Mouse (Mus musculus): ENCODE results near the gene Hpn.

The Hpn gene

DNA sequence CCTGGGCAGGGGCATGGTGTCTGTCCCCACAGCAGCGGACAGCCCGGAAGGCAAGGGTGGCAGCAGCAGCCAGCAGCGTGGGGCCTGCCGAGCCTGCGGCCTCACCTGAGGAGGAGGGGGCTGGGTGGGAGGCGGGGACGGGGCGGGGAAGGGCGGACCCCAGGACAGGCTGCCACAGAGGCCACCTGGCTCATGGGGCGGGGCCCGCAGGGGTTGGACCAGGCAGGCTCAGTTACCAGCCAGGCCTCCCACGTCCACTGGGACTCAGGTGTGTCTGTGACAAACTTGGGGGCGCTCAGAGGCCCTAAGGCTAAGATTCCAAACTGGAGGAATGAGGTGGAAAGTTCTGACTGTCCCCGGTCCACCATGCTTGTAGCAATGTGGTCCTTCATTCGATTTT is at the start of gene Hpn:
Gene Hpn, minus strand, starts transcription at position 109 of the 400 bp plus-strand sequence.
- DNase-seq (ENCODE audit: low spot score) = no peak

DNA sequence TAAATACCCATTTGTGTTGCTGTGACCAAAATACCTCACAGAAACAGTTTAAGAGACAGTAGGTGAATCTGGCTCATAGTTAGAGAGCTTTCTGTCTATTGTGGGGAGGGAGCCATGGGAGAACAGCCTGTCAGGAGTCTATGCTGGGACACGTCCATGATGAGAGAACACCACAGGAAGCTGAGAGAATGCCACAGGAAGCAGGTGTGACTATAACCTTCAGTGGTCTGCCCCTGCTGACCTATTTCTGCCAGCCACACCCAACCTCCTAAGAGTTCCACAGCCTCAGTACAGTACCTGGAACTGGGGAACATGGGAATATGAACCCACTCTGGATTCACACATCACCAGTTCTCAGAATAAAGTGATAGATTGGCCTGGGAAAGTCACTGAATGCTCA is 49.7 kb upstream of the Hpn start:
- DNase-seq (ENCODE audit: low spot score) = no peak

DNA sequence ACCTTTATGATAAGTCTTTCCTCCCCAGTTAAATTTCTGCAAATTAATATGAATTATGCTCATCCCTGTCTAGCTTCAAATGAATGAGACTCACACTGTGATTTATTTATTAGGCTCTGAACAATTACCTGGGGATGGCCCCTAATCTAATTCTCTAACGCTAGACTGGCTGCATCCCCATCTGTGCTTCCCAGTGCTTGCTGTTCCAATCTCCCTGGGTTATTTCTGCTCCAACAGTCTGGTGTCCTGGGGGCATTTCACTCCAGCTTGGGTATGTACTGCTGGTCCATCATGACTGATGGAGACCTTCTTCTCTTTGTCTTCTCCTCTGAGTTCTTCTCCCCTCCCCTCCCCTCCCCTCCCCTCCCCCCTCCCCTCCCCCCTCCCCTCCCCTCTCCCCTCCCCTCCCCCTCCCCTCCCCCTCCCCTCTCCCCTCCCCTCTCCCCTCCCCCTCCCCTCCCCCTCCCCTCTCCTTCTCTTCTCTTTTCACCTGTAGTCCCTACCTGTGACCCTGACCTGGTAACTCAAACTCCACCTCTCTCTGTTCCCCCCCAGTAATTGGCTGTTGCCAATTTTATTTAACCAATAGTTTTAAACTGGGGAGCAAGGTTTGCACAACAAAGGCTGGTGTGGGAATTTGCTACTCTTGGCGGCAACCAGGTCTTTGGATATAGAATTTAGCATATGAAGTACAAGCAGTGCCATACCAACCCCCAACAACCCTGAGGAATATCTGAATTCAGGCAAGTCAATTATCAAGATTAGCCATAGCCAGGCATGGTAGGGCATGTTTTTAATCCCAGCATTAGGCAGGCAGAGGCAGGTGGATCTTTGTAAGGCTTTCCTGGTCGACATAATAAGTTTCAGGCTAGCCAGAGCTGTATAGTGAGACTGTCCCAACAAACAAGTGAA is 48.8 kb upstream of the Hpn start:
- DNase-seq (ENCODE audit: low spot score) = no peak

DNA sequence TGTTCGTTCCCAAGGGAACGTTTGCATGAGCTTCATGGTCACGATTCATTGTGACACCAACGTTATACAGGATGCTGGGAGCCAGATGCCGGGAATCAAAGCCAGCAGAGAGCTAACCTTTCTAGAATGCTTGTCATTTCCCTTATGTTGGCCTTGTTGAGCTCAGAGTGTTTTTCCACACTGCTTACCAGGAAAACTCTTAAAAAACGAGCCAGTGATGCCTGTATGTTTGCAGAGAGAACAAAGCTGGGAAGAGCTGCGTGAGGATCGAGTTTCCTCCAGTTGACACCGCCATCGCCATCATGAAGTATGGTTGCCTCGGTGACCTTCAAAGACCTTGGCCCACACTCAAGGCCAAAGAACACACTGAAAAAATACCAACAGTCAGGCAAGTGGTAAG is 47.2 kb upstream of the Hpn start:
- DNase-seq (ENCODE audit: low spot score) = no peak

DNA sequence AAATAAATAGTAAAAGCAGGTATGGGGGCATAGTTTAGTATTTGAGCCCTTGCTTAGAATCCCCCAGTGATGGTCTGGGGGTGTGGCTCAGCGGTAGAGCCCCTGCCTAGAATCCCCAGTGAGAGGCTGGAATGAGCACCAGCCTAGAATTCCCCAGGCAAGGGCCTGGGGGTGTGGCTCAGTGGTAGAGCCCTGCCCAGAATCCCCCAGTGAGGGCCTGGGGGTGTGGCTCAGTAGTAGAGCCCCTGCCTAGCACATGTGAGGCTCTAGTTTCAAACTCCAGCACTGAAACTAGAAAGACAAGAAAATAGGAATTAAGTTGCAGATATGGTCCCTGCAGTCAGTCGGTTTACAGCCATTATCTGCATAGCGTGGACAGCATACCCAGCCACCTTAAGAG is 46.7 kb upstream of the Hpn start:
- DNase-seq (ENCODE audit: low spot score) = no peak

DNA sequence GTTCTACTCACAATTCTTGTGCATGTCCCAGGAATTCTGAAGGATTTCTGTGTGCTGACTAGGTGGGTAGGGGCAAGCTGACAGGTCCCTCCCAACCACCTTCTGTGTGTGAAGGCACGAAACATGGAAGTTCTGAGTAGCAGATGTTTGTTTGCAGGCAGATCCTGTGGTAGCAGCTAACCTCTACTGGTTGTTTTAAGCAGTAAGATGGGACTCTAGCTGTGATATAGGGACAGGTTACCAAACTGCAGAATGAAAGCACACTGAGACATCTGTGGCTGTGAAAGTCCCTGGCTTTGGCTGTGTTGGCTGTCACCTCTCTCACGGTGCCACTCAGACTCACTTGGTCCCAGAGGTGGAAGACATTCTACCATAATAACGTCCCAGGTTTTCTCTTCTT is 46.2 kb upstream of the Hpn start:
- no peak for DNase-seq (ENCODE audit: low spot score)

DNA sequence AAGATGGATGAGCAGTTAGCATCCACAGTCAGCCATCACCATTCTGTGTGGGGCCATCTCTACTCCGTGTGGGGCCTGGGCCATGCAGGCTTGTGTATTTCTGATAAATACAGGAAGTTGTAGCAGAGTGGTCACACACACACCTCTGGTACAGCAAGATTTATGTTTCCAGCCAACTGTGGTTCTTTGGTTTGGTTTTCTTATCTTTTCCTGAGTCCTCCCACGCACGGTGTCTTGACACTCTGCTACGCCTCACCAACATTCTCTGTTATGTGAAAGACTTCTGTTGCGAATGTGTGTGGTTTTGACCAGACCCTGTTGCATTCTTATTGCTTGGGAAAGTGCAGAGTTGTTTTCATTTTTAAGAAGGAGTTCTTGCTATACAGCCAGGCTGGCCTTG is 45.7 kb upstream of the Hpn start:
- no peak for DNase-seq (ENCODE audit: low spot score)

DNA sequence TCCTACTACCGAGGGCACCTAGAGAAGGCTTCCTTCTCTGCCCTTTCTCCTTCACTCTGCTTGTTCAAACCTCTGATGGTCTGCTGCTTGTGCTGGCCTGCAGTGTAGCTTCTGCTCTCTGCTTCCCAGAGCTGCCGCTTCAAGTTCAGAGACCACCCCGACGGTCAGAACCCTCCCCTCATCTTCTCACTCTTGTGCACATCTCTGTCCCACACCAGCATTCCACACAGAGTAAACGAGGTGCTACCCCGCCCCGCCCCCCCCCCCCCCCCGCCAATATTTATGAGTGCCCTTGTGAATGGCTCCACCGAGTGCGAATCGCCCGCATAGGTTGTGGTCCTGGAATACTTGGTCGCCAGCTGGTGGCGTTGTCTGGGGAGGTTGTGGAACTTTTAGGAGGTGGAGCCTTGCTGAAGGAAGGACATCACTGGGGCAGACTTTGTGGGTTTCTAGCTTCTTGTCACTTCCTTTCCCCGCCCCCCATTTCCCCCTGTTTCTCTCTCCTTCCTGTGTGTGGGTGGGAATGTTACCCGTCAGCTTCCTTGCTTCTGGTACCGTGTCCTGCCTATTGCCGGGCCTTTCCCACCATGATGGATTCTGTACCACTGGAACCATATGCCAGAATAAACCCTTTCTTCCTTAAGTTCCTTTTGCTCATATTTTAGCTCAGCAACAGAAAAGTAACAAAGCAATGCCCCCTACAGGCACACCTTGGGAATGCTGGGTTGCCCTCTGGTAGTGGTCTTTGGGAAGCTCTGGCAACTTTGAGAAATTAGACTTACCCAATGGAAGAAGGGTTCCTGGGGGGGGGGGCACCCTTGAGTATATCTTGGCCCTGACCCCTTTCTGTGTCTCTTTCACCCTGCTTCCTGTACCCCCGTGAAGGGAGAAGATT is 41.2 kb upstream of the Hpn start:
- DNase-seq (ENCODE audit: low spot score) = peak; percentile 39

DNA sequence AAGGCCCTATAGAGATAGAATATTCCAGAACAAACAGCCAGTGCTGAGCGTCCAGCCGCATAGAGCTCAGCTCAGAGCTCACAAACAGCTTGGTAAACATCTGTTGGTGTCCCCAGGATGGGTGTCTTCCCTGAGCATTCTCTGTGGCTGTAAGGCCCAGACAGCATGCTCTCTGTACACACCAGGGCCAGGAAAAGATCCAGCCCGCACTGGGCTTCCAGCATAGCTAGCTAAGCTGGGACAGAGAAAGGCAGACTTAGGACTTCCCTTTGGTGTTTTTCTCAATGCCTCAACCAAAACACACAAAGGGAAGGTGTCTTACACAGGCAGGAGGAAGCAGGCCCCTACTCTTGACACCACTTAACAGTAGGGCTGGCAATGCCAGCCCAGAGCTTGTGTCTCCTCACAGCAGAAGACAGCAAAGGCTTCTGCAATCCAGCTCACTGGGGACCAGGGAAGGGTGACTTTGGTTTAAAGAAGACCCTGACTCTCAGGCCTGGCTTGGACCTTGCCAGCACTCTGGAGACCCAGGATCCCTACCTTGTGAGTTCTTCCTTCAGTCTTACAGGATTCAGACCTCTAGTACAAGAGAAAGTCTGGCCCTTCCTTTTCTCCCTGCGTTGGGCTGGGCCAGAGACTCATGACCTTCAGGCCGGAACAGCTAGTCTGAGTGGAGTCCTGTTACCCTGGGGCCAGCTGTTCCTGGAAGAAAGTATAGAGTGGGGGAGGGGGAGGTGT is 40.4 kb upstream of the Hpn start, which contains the start of gene Gramd1a:
Gene Gramd1a, minus strand, starts transcription at position 601 of the 738 bp plus-strand sequence.
- peak; percentile 58 for DNase-seq (ENCODE audit: low spot score)

DNA sequence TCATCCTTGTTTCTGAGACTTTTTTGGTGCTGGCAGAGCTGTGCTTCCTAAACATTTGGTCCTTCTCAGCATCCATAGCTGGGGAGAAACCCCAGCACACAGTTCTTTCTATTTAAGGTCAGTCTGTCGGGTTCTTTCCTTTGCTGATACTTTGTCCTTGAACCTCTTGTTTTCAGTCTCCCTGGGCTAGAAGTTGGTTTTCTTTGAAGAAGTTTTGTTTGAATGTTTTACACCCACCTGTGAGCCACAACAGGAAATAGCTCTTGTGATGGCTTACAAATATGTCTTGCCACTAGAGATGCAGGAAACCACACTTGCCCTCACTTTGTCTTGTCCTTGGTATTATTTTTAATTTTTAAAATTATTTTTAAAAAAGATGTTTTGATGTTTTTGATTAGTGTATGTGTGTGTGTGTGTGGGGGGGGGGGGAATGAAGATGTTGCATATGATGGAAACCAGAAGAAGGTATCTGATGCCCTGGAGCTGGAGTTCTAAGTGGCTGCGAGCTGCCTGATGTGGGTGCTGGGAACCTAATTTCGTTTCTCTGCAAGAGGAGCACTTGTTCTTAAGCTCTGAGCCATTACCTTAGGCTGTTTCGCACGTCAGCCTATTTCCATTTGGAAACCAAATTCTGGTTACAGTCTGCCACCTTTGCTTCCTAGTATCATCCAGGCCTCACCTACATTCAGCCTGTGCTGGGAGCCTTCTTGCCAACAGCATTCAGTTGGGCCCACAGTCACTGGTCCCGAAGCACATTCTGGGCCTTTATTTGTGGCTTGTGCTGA is 38.6 kb upstream of the Hpn start:
- DNase-seq (ENCODE audit: low spot score) = no peak

DNA sequence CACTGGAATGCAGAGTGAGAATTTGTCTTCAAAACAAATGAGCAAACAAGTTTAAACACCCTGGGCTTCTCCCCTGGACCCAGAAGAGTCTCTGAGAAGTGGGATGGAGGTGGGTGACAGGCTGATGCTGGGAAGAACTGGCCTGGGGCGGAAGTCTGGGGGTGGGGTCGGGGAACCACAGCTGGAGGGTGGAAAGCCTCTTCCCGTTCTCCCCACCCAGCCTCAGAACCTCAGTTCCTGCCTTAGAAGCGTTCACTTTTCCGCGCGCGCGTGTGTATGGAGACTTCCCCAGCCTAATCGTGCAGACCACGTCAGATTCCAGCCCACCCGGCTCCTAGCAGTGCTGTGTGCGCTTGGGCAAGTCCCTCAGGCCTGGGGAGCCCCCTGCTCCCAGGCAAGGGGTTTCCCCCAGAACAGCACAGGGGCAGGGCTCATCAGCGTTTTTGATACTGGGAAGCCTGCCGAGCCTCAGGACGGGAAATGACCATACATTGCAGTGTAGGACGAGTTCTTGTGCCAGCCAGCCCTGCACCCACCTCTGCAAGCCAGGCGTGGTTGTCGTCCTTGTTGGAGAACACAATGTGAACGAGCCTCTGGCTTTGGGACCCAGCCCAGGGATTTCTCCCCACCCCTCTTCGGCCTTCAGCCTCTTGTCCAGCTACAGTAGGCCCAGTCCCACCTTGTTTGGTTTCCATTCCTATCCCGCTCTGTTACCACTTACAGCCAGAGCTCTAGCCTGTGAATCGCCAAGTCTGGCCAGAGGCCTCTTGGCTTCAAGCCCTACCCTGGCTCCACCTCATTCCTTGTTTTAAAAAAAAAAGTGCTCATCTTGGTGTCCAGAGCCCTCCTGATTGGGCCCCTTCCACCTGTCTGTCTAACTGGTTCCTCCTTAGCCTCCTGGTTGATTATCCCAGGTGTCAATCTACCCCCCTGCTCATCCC is 36.5 kb upstream of the Hpn start:
- peak; percentile 59 for DNase-seq (ENCODE audit: low spot score)

DNA sequence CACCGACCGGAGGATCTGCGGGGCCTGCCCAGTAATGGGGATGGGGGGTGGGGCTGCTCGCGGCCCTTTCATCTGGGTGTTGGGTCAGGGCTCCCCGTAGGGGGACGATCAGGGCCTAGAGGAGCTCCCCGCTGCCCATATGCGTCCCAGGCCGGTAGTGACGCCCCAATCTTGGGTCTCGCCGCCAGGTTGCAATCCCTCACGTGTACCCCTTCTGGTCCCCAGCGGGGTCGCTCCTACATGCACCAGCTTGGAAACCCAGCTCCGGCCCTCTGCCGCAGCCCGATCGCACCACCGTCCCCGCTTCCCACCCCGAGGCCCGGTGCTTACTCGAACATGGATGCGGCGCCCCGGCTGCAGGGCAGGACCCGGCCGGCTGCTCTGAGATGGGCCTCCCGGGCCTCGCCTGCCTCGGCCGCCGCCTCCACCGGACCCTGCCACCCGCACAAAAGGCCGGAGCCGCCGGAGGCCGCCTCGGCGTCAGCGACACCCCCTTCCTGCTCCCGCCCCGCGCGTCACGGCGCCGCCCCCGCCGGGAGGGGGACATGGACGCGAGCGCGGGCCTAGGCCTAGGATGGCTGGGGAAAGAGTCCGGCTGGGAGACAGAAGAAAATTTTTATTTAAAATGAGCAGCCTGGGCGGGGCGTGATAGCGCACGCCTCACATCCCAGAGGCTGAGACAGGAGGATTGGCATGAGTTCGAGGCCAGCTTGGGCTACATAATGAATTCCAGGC is 35.6 kb upstream of the Hpn start:
- DNase-seq (ENCODE audit: low spot score) = peak; percentile 88

DNA sequence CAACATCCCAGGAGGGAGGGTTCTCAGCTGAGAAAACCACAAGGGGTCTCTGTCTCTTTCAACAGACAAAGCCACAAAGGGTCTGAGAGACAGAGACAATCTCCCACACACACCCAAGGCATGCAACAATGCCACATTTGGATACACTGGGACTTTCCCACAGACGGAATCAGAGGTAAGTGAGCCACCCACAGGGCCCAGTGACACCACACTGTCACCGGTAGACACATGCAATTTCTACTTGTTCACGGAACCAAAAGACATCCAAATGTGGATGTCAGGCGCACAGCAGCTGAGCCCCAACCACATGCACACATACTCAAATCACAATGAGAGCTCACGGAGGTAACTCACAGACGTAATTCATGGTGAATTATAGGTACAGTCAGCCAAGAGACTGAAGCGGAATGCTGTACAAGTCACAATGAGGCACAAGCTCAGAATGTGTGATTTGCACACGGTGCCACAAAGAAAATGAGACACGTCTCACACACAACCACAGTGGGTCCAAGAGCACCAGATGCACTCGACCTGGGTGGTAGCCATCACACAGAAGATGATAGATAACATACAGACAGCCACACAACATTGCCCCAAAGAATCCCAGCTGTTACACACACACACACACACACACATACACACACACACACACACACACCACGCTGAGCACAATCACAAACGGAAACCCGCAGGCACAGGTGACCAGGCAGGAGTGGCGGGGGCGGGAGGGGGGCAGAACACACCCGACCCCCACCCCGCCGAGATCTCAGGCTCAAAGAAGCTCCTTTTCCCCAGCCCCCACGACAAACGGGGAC is 34.9 kb upstream of the Hpn start:
- peak; percentile 43 for DNase-seq (ENCODE audit: low spot score)

DNA sequence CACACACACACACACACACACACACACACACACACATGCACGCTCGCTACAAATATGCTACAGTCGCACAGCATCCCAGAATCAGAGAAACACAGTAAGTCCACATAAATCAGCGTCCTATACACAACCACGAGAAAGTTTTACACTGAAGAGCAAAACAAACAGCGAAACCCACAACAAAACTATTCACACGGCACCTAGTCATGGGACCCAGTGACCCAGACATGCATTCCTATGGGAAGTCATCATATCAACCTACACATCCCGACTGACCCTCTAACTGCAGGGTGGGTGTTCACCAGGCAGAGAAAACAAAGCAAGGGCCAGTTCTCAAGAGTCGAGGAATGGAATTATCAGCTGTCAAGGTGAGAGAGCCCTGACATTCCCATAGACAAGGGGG is 34.2 kb upstream of the Hpn start:
- no peak for DNase-seq (ENCODE audit: low spot score)

DNA sequence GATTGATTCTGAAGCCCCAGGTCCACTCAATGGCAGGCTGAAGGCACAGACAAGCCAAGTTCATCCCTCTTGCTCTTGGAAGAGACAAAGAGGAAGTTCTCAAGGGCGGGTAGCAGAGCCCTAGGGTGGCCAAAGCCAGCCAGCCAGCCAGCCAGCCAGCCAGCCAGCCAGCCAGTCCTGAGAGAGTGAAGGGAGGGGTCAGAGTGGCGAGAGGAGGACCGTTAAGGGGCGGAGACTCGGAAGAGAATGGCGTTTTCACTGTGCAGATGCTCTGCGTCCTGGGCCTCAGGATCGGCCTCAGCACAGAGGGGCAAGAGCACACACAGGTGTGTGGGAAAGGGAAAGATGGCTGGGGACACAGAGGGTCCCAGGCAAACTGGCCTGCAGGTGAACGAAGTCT is 33.7 kb upstream of the Hpn start:
- DNase-seq (ENCODE audit: low spot score) = peak; percentile 86

DNA sequence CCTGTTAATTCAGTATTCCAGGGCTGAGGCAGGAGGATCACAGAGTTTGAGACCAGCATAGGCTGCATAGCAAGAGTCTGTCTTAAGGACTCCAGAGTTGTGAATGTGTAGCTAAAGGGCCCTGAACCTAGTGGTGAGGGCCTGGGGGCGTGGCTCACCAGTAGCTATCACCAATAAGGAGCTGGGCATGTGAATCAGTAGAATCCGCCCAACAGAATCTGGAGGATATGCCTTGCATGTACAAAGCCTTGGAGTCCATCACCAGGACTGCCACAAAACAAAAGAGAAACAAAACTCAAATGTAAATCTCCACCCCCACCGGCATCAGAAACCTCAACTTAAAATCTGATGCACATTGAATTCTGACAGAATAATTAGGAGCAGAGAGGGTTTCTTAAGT is 33.0 kb upstream of the Hpn start:
- no peak for DNase-seq (ENCODE audit: low spot score)

DNA sequence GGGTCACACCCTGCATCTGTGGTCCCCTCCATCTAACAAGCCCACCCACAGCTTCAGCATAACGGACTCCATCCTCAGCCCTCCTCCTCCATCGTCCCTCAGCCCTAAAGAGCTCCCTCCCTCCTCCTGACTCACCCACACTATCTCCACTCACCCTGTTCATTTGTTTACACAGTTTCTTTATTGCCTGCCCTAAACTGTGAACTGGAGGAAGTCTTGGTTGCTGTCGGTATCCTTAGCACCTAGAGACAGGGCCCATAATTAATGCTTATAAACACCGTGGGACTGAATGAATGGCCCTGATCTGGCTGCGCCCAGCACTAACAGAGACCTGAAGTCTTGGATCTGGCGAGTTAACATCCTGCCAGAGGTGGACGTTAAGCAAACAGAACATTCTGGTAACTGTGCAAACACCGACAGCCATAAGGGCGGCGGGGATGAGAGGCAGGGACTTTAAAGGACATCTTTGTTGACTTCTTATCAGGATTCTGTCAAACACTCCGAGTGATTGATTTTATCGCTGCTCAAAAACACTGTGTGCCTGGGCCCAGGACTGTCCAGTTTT is 30.6 kb upstream of the Hpn start:
- DNase-seq (ENCODE audit: low spot score) = no peak

DNA sequence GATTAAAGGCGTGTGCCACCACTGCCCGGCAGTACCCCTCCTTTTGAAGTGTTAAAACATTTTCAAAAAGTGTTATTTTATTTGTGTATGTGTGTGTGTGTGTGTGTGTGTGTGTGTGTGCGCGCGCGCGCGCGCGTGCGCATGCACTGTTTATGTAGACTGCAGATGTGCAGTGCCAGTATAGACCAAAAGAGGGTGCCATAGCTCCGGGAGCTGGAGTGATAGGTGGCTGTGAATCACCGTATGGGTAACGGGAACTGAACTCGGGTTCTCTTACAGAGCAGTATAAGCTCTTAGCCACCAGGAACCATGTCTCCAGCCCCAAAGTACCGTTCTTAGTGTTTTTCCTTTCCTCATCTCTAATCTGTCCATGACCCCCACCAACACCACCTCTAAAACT is 29.8 kb upstream of the Hpn start:
- DNase-seq (ENCODE audit: low spot score) = no peak
